Mouse (Mus musculus): Measurements from ENCODE around the gene Klf13.

DNA sequence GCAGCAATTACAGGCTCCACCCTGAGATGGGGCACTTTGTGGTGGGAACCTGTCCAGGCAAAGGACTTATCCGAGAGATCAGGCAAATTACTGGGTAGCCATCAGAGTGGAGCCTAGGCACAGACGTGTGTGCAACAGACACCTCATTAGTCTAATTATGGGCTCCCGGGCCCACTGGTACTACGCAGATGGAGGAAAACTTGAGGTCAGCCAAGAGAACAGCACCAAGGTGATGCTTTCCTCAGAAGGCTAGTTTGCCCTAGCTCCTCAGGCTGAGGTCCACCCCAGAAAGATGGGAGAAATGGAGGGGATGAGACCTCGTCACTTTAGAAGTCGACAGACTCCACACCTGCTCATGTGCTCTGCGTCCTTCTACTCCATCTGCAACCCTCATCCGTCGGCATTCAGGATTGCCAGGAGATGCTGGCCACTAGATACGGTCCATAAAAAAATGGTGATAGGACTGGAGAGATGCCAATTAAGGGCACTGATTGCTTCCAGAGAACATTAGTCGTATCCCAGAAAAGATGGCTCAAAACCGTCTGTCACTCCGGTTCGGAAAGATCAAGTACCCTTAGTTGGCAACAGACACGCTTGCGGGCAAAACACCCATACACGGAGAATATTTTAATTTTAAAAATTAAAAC lies 80.8 kb downstream of the Klf13 start:
- TF ChIP-seq CTCF (conservative IDR thresholded peaks at IDR 0.05 in 1 of 2, IDR thresholded peaks at IDR 0.05 in 1 of 2; ENCODE audit: low read depth in 2 of 2, low read length in 2 of 2) (no peak), ZKSCAN1 (IDR thresholded peaks at IDR 0.05; ENCODE audit: borderline replicate concordance, low read depth, low read length) (no peak), USF2 (conservative IDR thresholded peaks at IDR 0.05; ENCODE audit: low read depth, low read length) (no peak), POLR2A (IDR thresholded peaks at IDR 0.05; ENCODE audit: low read depth, low read length) (no peak), BHLHE40 (IDR thresholded peaks at IDR 0.05; ENCODE audit: low read depth, low read length) (no peak), UBTF (IDR thresholded peaks at IDR 0.05; ENCODE audit: low read depth, low read length) (no peak), ELF1 (IDR thresholded peaks at IDR 0.05; ENCODE audit: low read depth, low read length) (no peak), SMC3 (IDR thresholded peaks at IDR 0.05; ENCODE audit: low read depth, low read length) (no peak), RAD21 (IDR thresholded peaks at IDR 0.05; ENCODE audit: low read depth, low read length) (no peak), TCF12 (IDR thresholded peaks at IDR 0.05; ENCODE audit: low read depth, low read length) (no peak), ZC3H11A (IDR thresholded peaks at IDR 0.05; ENCODE audit: low read depth, low read length) (no peak), KAT2A (IDR thresholded peaks at IDR 0.05; ENCODE audit: insufficient replicate concordance, low read length) (no peak), JUND (conservative IDR thresholded peaks at IDR 0.05; ENCODE audit: low read depth, low read length) (no peak), MEF2A (IDR thresholded peaks at IDR 0.05; ENCODE audit: borderline replicate concordance, low read depth, low read length) (no peak)

Measured in CH12.LX (cell line).